Mouse (Mus musculus) gastrocnemius, postnatal 25 days (tissue): ENCODE results near the gene Rhbdl1. TPM values are rescaled to one million over a fixed set of nuclear protein-coding genes. Genes with fewer than 3 reads are reported as not detected.
A peak's percentile ranks its signal among the peaks of the same experiment; 100 is the strongest.
"Not testable (repeated sequence)": the region's sequence is repeated elsewhere in the genome, so short reads cannot be mapped to it uniquely, and the experiment has no call there.

Experiments
- DNase-seq: peaks from one replicate; pipeline ENCODE4 v3.0.0; 2022
- total RNA-seq, 2 experiments: library from RNA; stranded (reverse); gene quantifications; 1 replicate in 1 of 2; 2 replicates in 1 of 2; pipeline ENCODE4 v1.2.3; 2021

Rhbdl1 gene
- total RNA-seq, 2 experiments from 2014 or later, result 18.3 to 20.8 TPM

GRCm38 (mm10) chr17:25872676-25873075 lies 35.6 kb upstream of the Rhbdl1 start:
- no peak for DNase-seq

- not testable (repeated sequence) for DNase-seq
These were observed 34.5 kb upstream of the Rhbdl1 start for GRCm38 (mm10) chr17:25871566-25871965.

- DNase-seq, result no peak
These were observed 32.9 kb upstream of the Rhbdl1 start for GRCm38 (mm10) chr17:25869954-25870353.

GRCm38 (mm10) chr17:25869498-25869897 lies 32.4 kb upstream of the Rhbdl1 start:
- no peak for DNase-seq

- peak; percentile 88 for DNase-seq
These were observed 31.6 kb upstream of the Rhbdl1 start, which contains the start of gene Mcrip2 for GRCm38 (mm10) chr17:25868601-25869191. Gene Mcrip2 (minus strand): TSS chr17:25868764.

GRCm38 (mm10) chr17:25867836-25868600 lies 30.9 kb upstream of the Rhbdl1 start:
- peak; percentile 68 for DNase-seq

- DNase-seq, result no peak
These were observed 30.4 kb upstream of the Rhbdl1 start for GRCm38 (mm10) chr17:25867509-25867835.

- no peak for DNase-seq
These were observed 29.1 kb upstream of the Rhbdl1 start for GRCm38 (mm10) chr17:25866172-25866571.

- no peak for DNase-seq
These were observed 28.2 kb upstream of the Rhbdl1 start for GRCm38 (mm10) chr17:25865288-25865687.

GRCm38 (mm10) chr17:25864311-25864710 lies 27.2 kb upstream of the Rhbdl1 start:
- DNase-seq, result no peak

- no peak for DNase-seq
These were observed 26.6 kb upstream of the Rhbdl1 start for GRCm38 (mm10) chr17:25863681-25864080.

- no peak for DNase-seq
These were observed 24.9 kb upstream of the Rhbdl1 start for GRCm38 (mm10) chr17:25861704-25862612.

- peak; percentile 89 for DNase-seq
These were observed 24.0 kb upstream of the Rhbdl1 start, which contains the start of gene Wdr90 for GRCm38 (mm10) chr17:25860832-25861703. Gene Wdr90 (minus strand): TSS chr17:25861501.

- DNase-seq, result no peak
These were observed 23.1 kb upstream of the Rhbdl1 start for GRCm38 (mm10) chr17:25860229-25860628.

- peak; percentile 94 for DNase-seq
These were observed 7.4 kb upstream of the Rhbdl1 start, which contains the start of gene Rhot2 for GRCm38 (mm10) chr17:25844396-25844901. Gene Rhot2 (minus strand): TSS chr17:25844851.

GRCm38 (mm10) chr17:25843636-25844395 lies 6.7 kb upstream of the Rhbdl1 start:
- DNase-seq, result no peak

GRCm38 (mm10) chr17:25843122-25843521 lies 6.0 kb upstream of the Rhbdl1 start:
- no peak for DNase-seq

- no peak for DNase-seq
These were observed 5.4 kb upstream of the Rhbdl1 start for GRCm38 (mm10) chr17:25842509-25842908.

- DNase-seq, result no peak
These were observed 4.2 kb upstream of the Rhbdl1 start, which contains the start of gene Gm20683 for GRCm38 (mm10) chr17:25841117-25841880. Gene Gm20683 (minus strand): TSS chr17:25841763.

GRCm38 (mm10) chr17:25840519-25840918 lies 3.4 kb upstream of the Rhbdl1 start:
- no peak for DNase-seq
